Mouse (Mus musculus) ES-Bruce4 (cell line): Measurements from ENCODE around the gene Nadk2.

Experiments
- CTCF ChIP-seq: IDR thresholded peaks from one replicate; pipeline ENCODE4 v1.8.1; 2011; ENCODE audit warnings: low read depth, low read length
- EP300 ChIP-seq: IDR thresholded peaks from 2 replicates; pipeline ENCODE4 v1.6.1; 2011; ENCODE audit warnings: low read depth, low read length; ENCODE audit not compliant: insufficient read depth
- POLR2A ChIP-seq: IDR thresholded peaks from one replicate; pipeline ENCODE4 v1.8.1; 2011; ENCODE audit warnings: low read length; ENCODE audit not compliant: insufficient read depth

- TF ChIP-seq POLR2A (no peak), CTCF (no peak), EP300 (no peak)
Observed at GRCm38 (mm10) chr15:9100446-9101077, 29.5 kb downstream of the Nadk2 start.
